Mouse (Mus musculus) adrenal gland, postnatal 14 days (tissue): ENCODE results near the gene Ppp1ca. TPM values are rescaled to one million over a fixed set of nuclear protein-coding genes. Genes with fewer than 3 reads are reported as not detected.
A peak's percentile ranks its signal among the peaks of the same experiment; 100 is the strongest.

ENCODE experiments used
- DNase-seq: peaks from one replicate; pipeline ENCODE4 v3.0.0; 2021; ENCODE audit warnings: mixed read lengths
- total RNA-seq: library from RNA; stranded (reverse); gene quantifications from 2 replicates; pipeline ENCODE4 v1.2.3, GENCODE M21; 2021

Ppp1ca gene
- total RNA-seq, 1 experiment from 2014 or later = 369 TPM

- DNase-seq = peak; percentile 80
These were observed 21.7 kb downstream of the Ppp1ca start for GRCm38 (mm10) chr19:4213524-4213974.

- DNase-seq = peak; percentile 81
These were observed 22.4 kb downstream of the Ppp1ca start, which contains the start of the genes Clcf1 and AC109138.7 for GRCm38 (mm10) chr19:4214071-4214770. Clcf1 (plus strand) TSS chr19:4214238. AC109138.7 (plus strand) TSS chr19:4214357.

DNA sequence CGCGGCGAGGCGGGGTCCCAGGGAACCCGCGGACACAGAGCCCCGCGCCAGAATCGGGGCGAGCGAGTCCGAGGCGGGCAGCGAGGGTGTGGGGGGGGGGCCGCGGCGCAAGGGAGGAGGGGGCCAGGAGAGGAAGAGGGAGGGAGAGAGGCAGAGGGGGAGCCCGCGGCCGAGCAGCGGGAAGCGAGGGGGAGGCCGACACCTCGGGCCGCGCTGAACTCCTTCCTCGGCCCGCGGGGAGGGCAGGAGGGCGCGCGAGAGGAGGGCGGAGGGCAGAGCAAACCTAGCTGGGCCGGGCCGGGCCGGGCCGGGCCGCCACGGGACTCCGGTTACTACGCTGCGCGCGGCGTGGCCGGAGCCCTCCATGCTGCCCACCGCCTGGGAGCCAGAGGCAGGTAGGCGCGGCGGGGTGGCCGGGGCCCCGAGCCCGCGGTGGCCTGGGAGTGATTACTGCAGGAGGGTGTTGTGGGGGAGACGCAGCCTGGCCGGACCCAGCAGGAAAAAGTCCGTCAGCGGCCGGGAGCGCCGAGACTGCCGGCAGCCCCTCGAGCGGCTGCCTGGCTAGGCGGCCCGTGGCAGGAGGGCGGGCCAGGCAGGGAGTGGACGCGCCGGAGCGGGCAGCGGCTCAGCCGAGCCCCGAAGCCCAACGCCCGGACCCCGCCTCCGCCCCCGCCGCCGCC is 23.0 kb downstream of the Ppp1ca start:
- DNase-seq = peak; percentile 69

GRCm38 (mm10) chr19:4215451-4215840 is 23.6 kb downstream of the Ppp1ca start:
- DNase-seq = no peak

GRCm38 (mm10) chr19:4216041-4216685 is 24.3 kb downstream of the Ppp1ca start:
- peak; percentile 71 for DNase-seq

DNA sequence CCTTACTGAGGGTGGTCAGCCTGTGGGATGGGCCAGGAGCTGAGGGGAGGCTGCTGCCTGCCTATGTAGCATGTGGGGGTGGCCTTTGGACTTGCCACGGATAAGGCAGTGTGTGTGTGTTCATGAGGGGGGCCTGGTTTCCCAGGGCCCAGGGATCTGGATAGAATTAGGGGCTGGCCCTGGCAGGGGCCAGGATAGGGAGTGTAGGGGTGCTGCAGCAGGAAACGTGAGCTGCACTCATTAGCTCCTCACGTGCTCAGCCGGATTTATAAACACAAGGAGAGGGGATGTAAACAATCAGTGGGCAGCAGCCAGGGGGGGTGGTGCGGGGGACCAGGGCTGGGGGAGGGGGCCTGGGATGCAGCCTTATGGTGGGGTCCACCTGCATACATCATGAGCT is 25.3 kb downstream of the Ppp1ca start:
- no peak for DNase-seq

GRCm38 (mm10) chr19:4217855-4218254 is 26.0 kb downstream of the Ppp1ca start:
- no peak for DNase-seq

DNA sequence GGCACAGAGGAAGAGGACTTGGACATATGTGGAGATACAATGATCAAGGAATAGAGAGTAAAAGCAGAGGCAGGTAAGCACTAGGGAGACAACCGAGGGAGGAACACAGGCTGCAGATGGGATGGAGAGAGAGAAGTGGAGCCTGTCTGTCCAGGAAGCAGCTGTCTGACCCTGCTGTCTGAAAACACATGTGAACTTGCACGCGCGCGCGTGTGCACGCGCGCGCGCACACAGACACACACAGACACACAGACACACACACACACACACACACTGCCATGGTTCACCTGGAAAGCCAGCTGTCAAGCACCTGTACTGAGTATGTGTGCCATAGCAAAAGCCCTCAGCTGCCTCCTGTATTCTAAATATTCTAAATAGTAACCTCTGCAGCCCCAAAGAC is 26.4 kb downstream of the Ppp1ca start:
- no peak for DNase-seq

DNA sequence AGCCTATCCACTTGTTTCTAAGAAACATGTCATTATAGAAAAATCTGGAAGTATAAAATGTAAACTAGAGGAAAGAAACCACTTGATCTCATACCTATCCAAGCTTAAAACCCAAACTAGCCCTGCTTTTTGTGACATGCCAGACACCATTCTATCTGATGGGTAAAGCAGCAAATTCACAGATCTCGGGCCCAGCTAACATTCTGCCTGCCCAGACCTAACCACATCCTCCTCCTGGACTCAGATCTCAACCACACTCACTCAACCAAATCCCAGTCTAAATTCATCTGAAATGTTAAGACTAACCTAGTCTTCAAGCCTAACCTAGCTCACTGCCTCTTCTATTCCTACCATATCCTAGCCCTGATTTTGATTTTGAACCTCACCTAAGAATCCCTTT is 26.9 kb downstream of the Ppp1ca start:
- no peak for DNase-seq

DNA sequence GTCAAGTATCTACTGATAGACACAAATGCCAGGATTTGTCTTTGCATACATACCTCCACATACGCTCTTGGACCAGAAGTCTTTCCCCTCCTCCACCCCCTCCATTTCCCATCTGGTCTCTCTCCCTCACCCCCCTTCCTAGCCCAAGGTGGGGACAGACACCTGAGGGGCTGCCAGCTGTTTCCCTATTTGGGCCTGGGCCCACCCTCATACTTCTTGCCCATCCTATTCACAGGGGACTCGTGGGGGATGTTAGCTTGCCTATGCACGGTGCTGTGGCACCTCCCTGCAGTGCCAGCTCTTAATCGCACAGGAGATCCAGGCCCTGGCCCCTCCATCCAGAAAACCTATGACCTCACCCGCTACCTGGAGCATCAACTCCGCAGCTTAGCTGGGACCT is 28.1 kb downstream of the Ppp1ca start:
- no peak for DNase-seq

GRCm38 (mm10) chr19:4220416-4220815 is 28.6 kb downstream of the Ppp1ca start:
- no peak for DNase-seq

DNA sequence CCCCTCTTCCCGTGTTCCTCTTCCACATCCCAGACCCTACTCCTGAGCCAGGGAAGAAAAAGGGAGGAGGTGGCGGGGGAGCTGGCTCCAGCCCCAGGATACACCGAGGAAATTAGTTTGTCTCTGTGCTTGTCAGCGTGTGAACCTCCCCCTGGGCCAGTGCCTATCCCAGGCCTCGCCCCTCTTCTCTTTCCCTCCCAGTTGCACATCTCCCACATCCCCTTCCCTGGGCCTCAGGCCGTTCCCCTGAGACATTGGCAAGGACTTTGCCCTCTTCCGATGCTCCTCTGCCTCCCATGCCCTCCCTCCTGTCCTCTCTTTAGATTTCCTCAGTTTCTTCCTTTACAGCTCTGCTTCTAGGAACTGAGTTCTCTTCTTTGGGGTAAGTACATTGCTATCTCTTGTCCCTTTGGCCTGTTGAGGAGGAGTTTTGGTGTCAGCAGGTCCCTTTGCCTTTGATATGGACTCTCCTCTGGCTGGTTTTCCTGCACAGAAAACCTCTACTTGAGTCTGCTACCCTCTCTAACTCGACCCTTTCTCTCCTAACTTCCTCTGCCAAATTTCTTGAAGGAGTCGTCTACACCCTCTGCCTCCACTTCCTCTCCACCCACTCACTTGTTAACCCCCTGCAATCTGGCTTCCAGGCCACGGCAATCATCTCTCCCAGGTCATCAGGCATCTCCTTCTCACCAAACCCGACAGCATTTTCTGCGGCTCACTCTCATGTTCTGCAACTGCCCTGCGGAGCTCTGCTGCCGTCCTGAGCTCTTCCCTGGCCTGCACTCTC is 29.3 kb downstream of the Ppp1ca start:
- no peak for DNase-seq

DNA sequence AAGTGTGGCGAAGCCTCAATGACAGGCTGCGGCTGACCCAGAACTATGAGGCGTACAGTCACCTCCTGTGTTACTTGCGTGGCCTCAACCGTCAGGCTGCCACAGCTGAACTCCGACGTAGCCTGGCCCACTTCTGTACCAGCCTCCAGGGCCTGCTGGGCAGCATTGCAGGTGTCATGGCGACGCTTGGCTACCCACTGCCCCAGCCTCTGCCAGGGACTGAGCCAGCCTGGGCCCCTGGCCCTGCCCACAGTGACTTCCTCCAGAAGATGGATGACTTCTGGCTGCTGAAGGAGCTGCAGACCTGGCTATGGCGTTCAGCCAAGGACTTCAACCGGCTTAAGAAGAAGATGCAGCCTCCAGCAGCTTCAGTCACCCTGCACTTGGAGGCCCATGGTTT is 30.3 kb downstream of the Ppp1ca start:
- DNase-seq = peak; percentile 60

GRCm38 (mm10) chr19:4226779-4227178 is 34.9 kb downstream of the Ppp1ca start:
- no peak for DNase-seq

DNA sequence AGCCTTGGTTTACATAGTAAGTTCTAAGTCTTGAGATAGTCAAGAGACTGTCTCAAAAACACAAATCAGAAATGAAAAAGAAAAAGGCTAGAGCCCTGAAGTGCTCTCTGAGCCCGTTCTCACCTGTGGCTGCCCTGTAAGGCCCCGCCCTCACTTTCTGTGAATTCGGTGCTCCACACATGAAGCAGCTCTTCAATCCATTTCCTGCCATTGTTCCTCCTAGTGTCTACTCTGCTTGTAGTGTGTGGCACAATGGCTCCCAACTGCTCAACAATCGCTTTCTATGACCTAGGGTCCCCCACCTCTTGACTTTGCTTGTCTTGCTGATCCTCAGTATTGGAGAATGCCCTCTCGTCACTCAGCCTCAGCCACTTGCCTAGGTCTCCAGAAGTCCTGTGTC is 35.6 kb downstream of the Ppp1ca start:
- no peak for DNase-seq

- DNase-seq = peak; percentile 84
These were observed 36.2 kb downstream of the Ppp1ca start for GRCm38 (mm10) chr19:4227894-4228678.

DNA sequence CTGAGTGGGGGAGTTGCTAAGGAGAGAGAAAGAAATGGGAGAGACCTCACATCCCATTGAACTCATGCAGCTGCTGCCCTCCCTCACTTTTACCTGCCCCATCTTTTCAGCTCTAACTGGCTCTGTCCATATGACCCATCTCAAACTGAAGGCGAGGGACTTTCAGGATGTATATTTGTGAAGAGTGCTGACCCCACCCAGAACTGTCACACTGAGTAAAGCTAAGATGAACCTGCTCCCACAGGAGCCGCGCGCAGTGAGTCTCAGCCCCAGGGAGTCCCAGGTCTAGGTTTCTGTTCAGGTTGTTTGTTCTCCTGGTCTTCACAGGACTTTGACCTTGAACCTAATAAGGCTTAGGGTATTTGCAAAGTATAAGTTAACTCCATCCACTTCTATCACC is 37.0 kb downstream of the Ppp1ca start:
- DNase-seq = no peak

DNA sequence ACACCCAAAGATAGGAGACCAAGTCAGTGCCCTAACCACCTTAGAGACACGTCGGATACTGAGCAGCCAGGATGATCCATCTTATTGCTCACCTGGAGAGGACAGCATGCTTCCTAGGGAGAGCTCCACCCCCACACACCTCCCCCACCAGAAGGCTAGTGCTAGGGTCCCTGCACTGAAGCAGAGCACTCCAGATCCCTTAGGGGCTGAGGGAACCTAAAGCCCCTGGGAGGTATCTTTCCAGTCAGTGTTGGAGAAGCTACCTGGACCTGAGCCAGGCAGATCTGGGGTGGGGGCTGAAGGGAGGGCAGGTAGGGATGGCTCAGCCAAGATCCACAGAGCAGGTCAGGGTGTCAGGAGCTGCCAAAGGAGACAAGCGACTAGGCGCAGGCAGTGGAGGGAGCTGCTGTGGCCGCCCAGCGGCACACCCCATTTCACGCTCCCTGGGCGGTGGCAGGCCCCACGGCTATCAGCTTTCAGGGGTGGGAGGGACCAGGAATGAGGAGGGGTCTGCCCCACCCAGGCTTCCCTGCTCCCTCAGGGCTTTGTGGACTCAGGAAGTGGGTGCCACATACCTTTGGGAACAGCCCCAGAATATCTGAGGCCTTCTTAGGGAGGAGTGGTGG is 37.7 kb downstream of the Ppp1ca start:
- no peak for DNase-seq

- DNase-seq = peak; percentile 76
These were observed 38.5 kb downstream of the Ppp1ca start for GRCm38 (mm10) chr19:4230415-4230814.

DNA sequence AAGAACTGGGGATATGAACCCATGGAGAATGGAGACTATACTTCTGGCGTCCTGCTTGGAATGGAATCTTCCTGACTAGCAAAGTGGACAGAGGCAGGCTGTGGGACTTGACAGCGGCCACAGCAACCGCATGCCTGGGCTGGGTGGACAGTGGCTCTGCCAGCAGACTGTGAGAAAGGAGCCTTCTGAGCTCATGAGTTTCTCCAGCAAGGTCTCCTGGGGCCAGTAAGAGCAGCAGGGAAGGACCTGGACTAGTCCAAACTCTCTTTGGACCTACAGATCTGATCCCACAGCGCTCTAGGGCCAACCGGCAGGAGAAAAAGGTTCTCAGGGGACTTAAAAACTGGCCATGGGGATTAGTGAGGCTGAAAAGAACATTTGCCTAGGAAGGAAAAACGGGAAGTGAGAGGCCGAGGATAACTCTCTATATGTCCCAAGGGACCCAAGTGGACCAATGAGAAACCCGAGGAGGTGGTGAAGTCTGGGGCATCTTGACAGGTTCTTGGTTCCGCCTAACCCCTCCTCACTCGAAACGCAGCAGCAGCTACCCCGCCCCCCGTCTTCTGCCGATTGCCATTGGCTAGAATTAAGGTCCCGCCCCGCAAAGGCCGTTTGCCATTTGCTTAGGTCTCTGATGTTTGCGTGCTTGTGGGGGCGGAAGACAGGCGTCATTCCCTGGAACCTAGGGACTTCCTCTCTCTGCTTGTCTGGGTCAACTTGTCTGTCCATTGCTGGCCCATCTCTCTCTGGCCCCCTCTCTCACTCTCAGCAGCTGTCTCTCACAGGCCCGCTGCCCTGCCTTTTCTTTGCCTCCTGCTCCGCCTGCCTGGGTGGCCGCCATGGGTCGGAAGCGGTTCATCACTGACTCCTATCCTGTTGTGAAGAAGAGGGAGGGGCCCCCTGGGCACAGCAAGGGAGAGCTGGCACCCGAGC is 39.7 kb downstream of the Ppp1ca start, which contains the start of gene Pold4:
Gene Pold4 (plus strand): TSS at position 647 of the 933 bp plus-strand sequence.
- peak; percentile 98 for DNase-seq
